Mouse (Mus musculus) kidney, embryonic 16.5 days (tissue): ENCODE data around the gene Rusc1. TPM values are rescaled to one million over a fixed set of nuclear protein-coding genes. Genes with fewer than 3 reads are reported as not detected.

ENCODE experiments used
- ATAC-seq: fragments of 200-750 bp; cut with Nextera tagmentation; 2 replicates; pipeline ENCODE4 v1.8.0; 2017; ENCODE audit warnings: moderate TSS enrichment; ENCODE audit not compliant: low FRiP score, low TSS enrichment
- H3K27ac ChIP-seq: fragments of 300-500 bp; sonication (generic); 2 replicates; pipeline ENCODE4 v1.5.1; 2014; ENCODE audit warnings: low read length
- H3K27me3 ChIP-seq: fragments of 300-500 bp; sonication (generic); 2 replicates; pipeline ENCODE4 v1.6.1; 2014; ENCODE audit warnings: low read length, control low read depth, mixed read lengths; ENCODE audit not compliant: insufficient read depth
- H3K36me3 ChIP-seq: fragments of 300-500 bp; sonication (generic); 2 replicates; pipeline ENCODE4 v1.6.1; 2014; ENCODE audit warnings: low read length, control low read depth, mixed read lengths; ENCODE audit not compliant: insufficient read depth
- H3K4me1 ChIP-seq: fragments of 300-500 bp; sonication (generic); 2 replicates; pipeline ENCODE4 v1.6.1; 2014; ENCODE audit warnings: low read length, control low read depth, mixed read lengths; ENCODE audit not compliant: insufficient read depth
- H3K4me2 ChIP-seq: fragments of 300-500 bp; sonication (generic); replicated peaks from 2 replicates; pipeline ENCODE4 v1.6.1; 2014; ENCODE audit warnings: low read depth, low read length
- H3K4me3 ChIP-seq: fragments of 300-500 bp; sonication (generic); 2 replicates; pipeline ENCODE4 v1.5.1; 2014; ENCODE audit warnings: mild to moderate bottlenecking, low read length
- H3K9ac ChIP-seq: fragments of 300-500 bp; sonication (generic); replicated peaks from 2 replicates; pipeline ENCODE4 v1.6.1; 2014; ENCODE audit warnings: low read length
- H3K9me3 ChIP-seq: fragments of 300-500 bp; sonication (generic); 2 replicates; pipeline ENCODE4 v1.6.1; 2016; ENCODE audit warnings: low read length, control low read depth
- WGBS: fragments of 180-500 bp; shearing (Covaris S2); extraction: QIAGEN DNeasy Blood & Tissue Kit; methylation state at CpG from one replicate; pipeline ENCODE4 v1.1.7; 2014; 5-methylcytosine and 5-hydroxymethylcytosine counted together
- polyA plus RNA-seq: library from polyadenylated mRNA; unstranded; fragments of >200 nt; fragmentation: Nextera tagmentation; extraction: Ambion mirVana; gene quantifications from 2 replicates; pipeline ENCODE4 v1.2.1, GENCODE M21; 2015

Rusc1 gene
- 21.3 and 22.5 TPM in 2 replicates for polyA plus RNA-seq

DNA sequence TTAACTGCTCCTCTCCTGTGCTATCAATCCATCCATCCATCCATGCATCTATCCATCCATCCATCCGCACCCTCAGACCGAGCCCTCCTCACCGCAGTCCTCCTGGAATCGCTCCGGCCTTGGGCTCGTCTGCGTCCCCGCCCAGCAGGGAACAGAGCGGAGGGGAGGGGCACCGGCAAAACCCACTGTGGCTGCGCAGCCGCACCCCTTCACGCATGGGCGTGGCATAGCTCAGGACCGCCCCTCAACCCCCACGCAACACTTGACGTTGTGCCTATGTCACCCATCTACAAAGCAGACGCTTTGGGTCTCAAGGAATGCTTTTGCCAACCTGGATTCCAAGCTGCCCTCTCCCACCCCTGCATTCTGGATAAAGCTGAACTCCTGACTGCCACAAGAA, at the start of gene Rusc1:
Gene Rusc1, minus strand, starts transcription at position 137 of the 400 bp plus-strand sequence.
- 1% methylated on average over 18 of the region's 18 CpGs for WGBS
- no peaks in the 10 kb centered on the region for H3K9me3 ChIP-seq
- H3K27ac ChIP-seq, result 0 out of 2 replicates have a peak within 1 kb of the TSS, but pooled peaks have one; percentile 14
- H3K4me2 ChIP-seq, result peak within 1 kb of the TSS; percentile 87
- H3K4me1 ChIP-seq, result peaks cover 38% of the 10 kb centered on the region
- peaks cover 28% of the 10 kb centered on the region for H3K36me3 ChIP-seq
- H3K4me3 ChIP-seq, result peak within 1 kb of the TSS; percentile 67
- peak; percentile 60; the same call in 1 of the 2 replicates for ATAC-seq
- H3K27me3 ChIP-seq, result peaks cover 8% of the 10 kb centered on the region
- peak within 1 kb of the TSS; percentile 67 for H3K9ac ChIP-seq

DNA sequence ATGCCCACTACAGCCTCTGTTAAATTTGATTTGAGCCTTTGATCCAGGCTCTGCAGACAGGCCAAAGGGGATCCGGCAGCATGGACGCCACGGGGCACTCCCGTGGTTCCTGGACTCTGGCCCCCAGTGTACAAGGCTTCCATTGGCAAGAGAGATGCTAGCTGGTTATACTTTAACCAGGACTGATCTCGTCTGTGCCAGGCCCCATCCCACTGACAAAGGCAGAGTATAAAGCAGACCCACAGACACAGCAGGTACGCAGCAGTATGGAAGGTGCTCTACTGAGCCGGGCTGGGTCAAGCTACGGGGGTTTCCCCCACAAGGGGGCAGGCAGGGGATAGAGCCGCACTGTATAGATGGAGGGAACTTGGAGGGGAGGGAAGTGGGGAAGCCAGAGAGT, 43.3 kb upstream of the Rusc1 start:
- 0 out of 2 replicates have a peak overlapping the region, but pooled peaks have one; percentile 5 for H3K4me2 ChIP-seq
- H3K9ac ChIP-seq, result no peak overlapping the region; the same call in 1 of the 2 replicates

DNA sequence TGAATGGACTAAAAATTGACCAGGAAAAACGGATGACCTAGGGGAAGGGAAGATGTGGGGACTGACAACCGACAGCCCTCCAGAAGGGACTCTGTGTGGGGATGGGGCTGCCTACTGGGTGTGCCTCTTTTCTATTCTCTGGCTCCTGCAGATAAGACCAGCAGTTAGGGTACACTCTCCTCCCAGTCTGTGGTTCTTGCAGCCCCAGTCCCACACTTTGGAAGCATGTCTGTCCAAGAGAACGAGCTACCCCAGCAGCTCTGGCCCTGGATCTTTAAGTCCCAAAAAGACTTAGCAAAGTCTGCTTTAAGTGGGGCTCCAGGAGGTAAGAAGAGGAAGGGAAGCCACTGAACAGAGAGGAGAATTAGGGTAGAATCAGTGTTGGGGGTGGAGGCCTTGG, 42.8 kb upstream of the Rusc1 start, which contains the start of gene Pklr:
Gene Pklr, plus strand, starts transcription at position 185 of the 400 bp plus-strand sequence.
- Histone ChIP-seq H3K36me3 (no peaks in the 10 kb centered on the region), H3K9me3 (no peaks in the 10 kb centered on the region), H3K4me3 (no peak within 1 kb of the TSS), H3K27me3 (no peaks in the 10 kb centered on the region), H3K27ac (0 out of 2 replicates have a peak within 1 kb of the TSS, but pooled peaks have one; percentile 20), H3K9ac (no peak within 1 kb of the TSS; the same call in 1 of the 2 replicates), H3K4me1 (peaks cover 5% of the 10 kb centered on the region; the same call in 1 of the 2 replicates), H3K4me2 (0 out of 2 replicates have a peak within 1 kb of the TSS, but pooled peaks have one; percentile 5)
- WGBS, result 57% methylated on average over 3 of the region's 3 CpGs
- no peak for ATAC-seq

More for the DNA sequence above, 43.3 kb upstream of the Rusc1 start:
- Histone ChIP-seq H3K27me3 (no peaks in the 10 kb centered on the region), H3K9me3 (no peaks in the 10 kb centered on the region), H3K36me3 (no peaks in the 10 kb centered on the region), H3K4me1 (peaks cover 5% of the 10 kb centered on the region; the same call in 1 of the 2 replicates), H3K27ac (0 out of 2 replicates have a peak overlapping the region, but pooled peaks have one; percentile 20), H3K4me3 (no peak overlapping the region)
- ATAC-seq, result peak; percentile 95
- WGBS, result 32% methylated on average over 9 of the region's 9 CpGs

DNA sequence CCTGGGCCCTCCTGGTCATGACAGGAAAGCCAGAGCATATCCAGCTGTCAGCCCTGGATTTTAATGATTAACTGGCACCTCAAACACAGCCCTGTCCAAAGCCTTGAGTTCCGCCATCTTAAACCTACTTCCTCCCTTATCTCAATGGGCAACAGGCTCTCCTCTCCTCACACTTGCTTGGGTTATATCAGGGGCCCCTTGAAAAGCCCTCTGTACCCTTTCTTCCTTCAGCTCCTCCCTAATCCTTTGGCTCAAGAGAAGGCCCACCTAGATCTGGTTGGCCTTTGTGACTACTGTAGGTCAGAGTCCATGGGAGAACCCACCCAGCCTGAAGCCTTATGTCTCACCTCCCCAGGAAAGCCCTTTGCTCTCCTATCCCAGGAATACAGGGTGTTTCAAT, 40.6 kb upstream of the Rusc1 start:
- Histone ChIP-seq H3K4me1 (peaks cover 5% of the 10 kb centered on the region; the same call in 1 of the 2 replicates), H3K9ac (no peak overlapping the region), H3K4me3 (no peak overlapping the region), H3K4me2 (no peak overlapping the region), H3K36me3 (no peaks in the 10 kb centered on the region), H3K27ac (no peak overlapping the region), H3K27me3 (no peaks in the 10 kb centered on the region), H3K9me3 (no peaks in the 10 kb centered on the region)
- 84% methylated on average over 1 of the region's 1 CpGs for WGBS
- ATAC-seq, result no peak

DNA sequence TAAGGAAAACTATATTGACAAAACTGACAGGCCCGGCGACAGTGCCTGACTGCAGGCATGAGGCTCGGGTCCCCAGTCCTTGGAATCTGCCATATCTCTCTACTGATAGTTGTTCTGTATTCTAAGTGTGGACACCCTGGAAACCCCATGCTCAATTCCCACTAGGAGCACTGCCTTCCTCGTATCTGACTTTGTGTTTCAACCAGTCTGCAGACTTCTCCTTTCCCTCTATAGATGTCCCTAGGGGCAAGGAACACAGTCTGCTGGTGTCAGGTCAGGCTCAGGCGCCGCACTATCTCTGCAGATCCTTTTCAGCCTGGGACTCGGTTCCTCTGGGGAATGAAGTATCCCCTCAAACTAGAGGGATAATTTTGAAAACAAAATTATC, 39.9 kb upstream of the Rusc1 start:
- Histone ChIP-seq H3K4me2 (no peak overlapping the region), H3K9me3 (no peaks in the 10 kb centered on the region), H3K4me3 (no peak overlapping the region), H3K27ac (no peak overlapping the region), H3K36me3 (no peaks in the 10 kb centered on the region), H3K27me3 (no peaks in the 10 kb centered on the region), H3K4me1 (peaks cover 5% of the 10 kb centered on the region; the same call in 1 of the 2 replicates), H3K9ac (no peak overlapping the region)
- WGBS, result 79% methylated on average over 7 of the region's 7 CpGs
- ATAC-seq, result no peak

DNA sequence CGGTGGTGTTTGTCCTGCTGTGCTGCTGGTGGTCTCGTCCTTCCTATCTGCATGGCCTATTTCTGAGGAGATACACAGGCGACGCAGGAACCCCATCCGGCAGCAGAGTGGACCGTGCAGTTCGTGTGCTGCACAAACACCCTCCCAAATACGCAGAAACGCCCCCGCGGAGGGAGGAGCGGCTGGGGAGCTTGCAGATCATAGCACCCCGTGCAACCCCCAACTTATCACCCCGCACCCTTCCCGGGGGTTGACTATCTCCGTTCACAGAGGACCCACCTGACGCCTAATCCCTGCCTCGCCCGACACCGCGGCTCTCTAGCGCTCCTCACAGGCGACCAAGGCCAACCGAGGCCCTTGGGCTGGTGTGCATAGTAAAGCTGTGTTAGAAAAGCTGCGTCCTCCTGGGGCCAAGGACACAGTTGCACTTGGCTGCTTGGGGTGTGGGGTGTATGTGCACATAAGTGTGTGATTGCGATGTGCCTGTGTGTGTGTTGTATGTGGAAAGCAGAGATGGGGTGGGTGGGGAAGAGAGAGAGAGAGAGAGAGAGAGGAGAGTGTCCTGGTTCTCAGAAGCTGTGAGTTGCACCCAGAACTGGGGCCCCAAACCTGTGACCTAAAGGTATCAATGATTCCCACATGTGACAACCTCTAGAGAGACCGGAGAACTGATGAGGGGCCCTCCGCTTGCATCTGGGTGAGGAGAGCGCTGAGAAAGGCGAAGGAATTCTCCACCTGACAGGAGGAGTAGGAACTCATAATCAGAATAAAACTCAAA, 39.4 kb upstream of the Rusc1 start:
- 14% methylated on average over 30 of the region's 30 CpGs for WGBS
- no peak; the same call in 1 of the 2 replicates for ATAC-seq
- H3K4me1 ChIP-seq, result peaks cover 5% of the 10 kb centered on the region; the same call in 1 of the 2 replicates

DNA sequence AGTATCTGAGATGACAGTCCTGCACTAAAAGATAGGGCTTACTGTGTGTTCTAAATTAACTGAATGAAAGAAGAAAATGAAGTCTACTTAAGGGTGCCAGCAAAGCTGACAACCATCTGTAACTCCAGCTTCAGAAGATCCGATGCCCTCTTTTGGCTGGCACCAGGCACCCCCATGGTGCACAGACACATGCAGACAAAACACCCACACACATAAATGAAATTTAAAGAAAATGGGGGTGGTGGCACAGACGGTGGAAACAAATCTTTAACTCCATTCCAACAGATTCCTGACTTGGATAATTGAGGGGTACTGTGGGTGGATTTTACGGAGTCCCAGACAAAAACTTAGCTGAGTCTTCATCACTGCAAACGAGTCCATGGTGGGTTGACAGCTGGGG, 38.7 kb upstream of the Rusc1 start:
- peak overlapping the region; percentile 69 for H3K4me2 ChIP-seq
- H3K9ac ChIP-seq, result peak overlapping the region; percentile 55
- 52% methylated on average over 4 of the region's 4 CpGs for WGBS
- H3K4me1 ChIP-seq, result peaks cover 5% of the 10 kb centered on the region; the same call in 1 of the 2 replicates
- no peaks in the 10 kb centered on the region for H3K27me3 ChIP-seq
- no peak for ATAC-seq
- peak overlapping the region; percentile 45 for H3K4me3 ChIP-seq
- no peaks in the 10 kb centered on the region for H3K36me3 ChIP-seq
- no peaks in the 10 kb centered on the region for H3K9me3 ChIP-seq
- no peak overlapping the region for H3K27ac ChIP-seq

More for the DNA sequence above, 39.4 kb upstream of the Rusc1 start:
- Histone ChIP-seq H3K4me3 (peak overlapping the region; percentile 45), H3K9ac (peak overlapping the region; percentile 55), H3K27ac (no peak overlapping the region), H3K36me3 (no peaks in the 10 kb centered on the region), H3K4me2 (peak overlapping the region; percentile 69), H3K27me3 (no peaks in the 10 kb centered on the region), H3K9me3 (no peaks in the 10 kb centered on the region)

DNA sequence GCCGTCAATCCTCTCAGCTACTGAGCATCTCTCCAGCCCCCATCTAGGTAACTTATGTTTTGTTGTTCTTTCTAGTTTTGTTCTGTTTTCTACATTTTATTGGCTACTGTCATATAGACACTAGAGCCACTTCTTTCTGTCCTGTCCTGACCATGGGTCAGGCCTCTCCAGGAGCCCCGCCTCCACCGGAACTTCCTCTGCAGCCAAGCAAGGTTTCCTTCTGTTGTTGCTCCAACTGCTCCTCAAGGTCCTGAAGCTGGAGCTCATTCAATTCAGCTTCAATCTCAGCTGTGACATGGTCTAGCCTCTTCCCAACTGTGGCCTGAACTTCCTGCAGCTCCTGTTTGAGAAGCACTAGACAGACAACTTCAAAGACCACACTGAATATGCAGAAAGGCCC, 36.8 kb upstream of the Rusc1 start:
- no peak overlapping the region for H3K4me3 ChIP-seq
- H3K36me3 ChIP-seq, result no peaks in the 10 kb centered on the region
- H3K27me3 ChIP-seq, result no peaks in the 10 kb centered on the region
- WGBS, result 85% methylated on average over 3 of the region's 3 CpGs
- H3K4me1 ChIP-seq, result peaks cover 3% of the 10 kb centered on the region; the same call in 1 of the 2 replicates
- H3K4me2 ChIP-seq, result no peak overlapping the region
- no peak overlapping the region for H3K9ac ChIP-seq
- H3K27ac ChIP-seq, result no peak overlapping the region
- ATAC-seq, result no peak
- H3K9me3 ChIP-seq, result no peaks in the 10 kb centered on the region

DNA sequence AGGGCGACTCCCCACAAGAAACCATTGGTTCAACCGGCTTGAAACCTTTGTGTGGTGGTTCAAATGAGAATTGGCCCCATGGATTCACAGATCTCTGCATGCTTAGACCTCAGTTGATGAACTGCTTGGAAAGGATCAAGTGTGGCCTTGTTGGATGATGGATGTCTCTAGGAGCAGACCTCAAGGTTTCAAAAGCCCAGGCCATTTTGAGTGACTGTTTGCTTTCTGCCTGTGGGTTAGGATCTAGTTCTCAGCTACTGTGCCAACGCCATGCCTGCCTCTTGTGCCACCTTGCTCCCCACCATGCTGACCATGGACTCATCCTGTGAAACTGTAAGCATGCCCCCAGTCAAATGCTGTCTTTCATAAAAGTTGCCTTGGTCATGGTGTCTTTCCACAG, 32.9 kb upstream of the Rusc1 start:
- no peaks in the 10 kb centered on the region for H3K36me3 ChIP-seq
- H3K27me3 ChIP-seq, result no peaks in the 10 kb centered on the region
- ATAC-seq, result no peak
- H3K4me3 ChIP-seq, result no peak overlapping the region
- H3K9me3 ChIP-seq, result no peaks in the 10 kb centered on the region
- H3K4me1 ChIP-seq, result no peaks in the 10 kb centered on the region
- 92% methylated on average over 3 of the region's 3 CpGs for WGBS
- no peak overlapping the region for H3K4me2 ChIP-seq
- no peak overlapping the region for H3K9ac ChIP-seq
- no peak overlapping the region for H3K27ac ChIP-seq

DNA sequence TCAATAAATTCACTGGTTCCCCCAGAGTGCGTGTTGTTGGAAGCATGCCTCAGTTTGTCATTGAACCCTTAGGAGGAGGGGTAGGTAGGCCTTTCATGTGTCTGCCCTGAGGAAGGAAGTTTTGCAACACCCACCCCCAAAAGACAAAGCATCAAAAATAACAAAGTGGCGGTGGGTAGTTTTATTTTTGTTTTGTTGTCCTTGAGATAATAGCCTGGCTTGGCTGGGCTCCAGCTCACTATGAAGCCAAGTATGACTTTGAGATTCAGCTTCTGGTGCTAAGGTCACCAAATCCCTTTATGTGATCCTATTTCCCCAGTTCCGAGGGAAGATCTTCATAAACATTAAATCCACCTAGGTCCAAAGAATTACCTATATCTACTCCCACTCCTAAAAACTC, 31.1 kb upstream of the Rusc1 start:
- Histone ChIP-seq H3K9ac (no peak overlapping the region), H3K4me3 (no peak overlapping the region), H3K27ac (no peak overlapping the region), H3K36me3 (no peaks in the 10 kb centered on the region), H3K27me3 (no peaks in the 10 kb centered on the region), H3K9me3 (no peaks in the 10 kb centered on the region), H3K4me2 (no peak overlapping the region), H3K4me1 (no peaks in the 10 kb centered on the region)
- 57% methylated on average over 3 of the region's 3 CpGs for WGBS
- no peak for ATAC-seq
